Mouse (Mus musculus): Measurements from ENCODE around the gene Fadd. TPM values are rescaled to one million over a fixed set of nuclear protein-coding genes. Genes with fewer than 3 reads are reported as not detected.

Gene Fadd
- polyA plus RNA-seq, 1 experiment from 2014 or later = 11.7 TPM

GRCm38 (mm10) chr7:144571598-144571997 is 10.7 kb downstream of the Fadd start:
- H3K4me3 ChIP-seq (replicated peaks) = no peak overlapping the region
- H3K9ac ChIP-seq = no peak overlapping the region
- H3K9me3 ChIP-seq = no peaks in the 10 kb centered on the region
- H3K27ac ChIP-seq = no peak overlapping the region
- H3K4me2 ChIP-seq = no peak overlapping the region
- H3K27me3 ChIP-seq (replicated peaks) = no peaks in the 10 kb centered on the region
- ATAC-seq (ENCODE audit: insufficient read depth, low FRiP score, low read depth) = no peak
- no peaks in the 10 kb centered on the region for H3K36me3 ChIP-seq
- H3K4me1 ChIP-seq = no peaks in the 10 kb centered on the region

GRCm38 (mm10) chr7:144569428-144569827 is 12.8 kb downstream of the Fadd start:
- Histone ChIP-seq H3K4me2 (no peak overlapping the region), H3K9ac (no peak overlapping the region), H3K4me3 (replicated peaks) (no peak overlapping the region), H3K27me3 (replicated peaks) (no peaks in the 10 kb centered on the region), H3K27ac (peak overlapping the region; percentile 31; the same call in 1 of the 2 replicates), H3K36me3 (no peaks in the 10 kb centered on the region), H3K9me3 (no peaks in the 10 kb centered on the region), H3K4me1 (no peaks in the 10 kb centered on the region)
- no peak for ATAC-seq (ENCODE audit: insufficient read depth, low FRiP score, low read depth)
- 48% methylated on average over 7 of the region's 7 CpGs for WGBS

- Histone ChIP-seq H3K4me1 (no peaks in the 10 kb centered on the region), H3K27me3 (replicated peaks) (no peaks in the 10 kb centered on the region), H3K9ac (no peak overlapping the region), H3K27ac (no peak overlapping the region), H3K36me3 (no peaks in the 10 kb centered on the region), H3K4me3 (replicated peaks) (no peak overlapping the region), H3K9me3 (no peaks in the 10 kb centered on the region), H3K4me2 (no peak overlapping the region)
- no peak for ATAC-seq (ENCODE audit: insufficient read depth, low FRiP score, low read depth)
These were observed 14.2 kb downstream of the Fadd start for GRCm38 (mm10) chr7:144568091-144568490.

GRCm38 (mm10) chr7:144566921-144567682 is 15.2 kb downstream of the Fadd start:
- WGBS = 68% methylated on average over 3 of the region's 3 CpGs
- no peak for ATAC-seq (ENCODE audit: insufficient read depth, low FRiP score, low read depth)
- no peaks in the 10 kb centered on the region for H3K4me1 ChIP-seq

GRCm38 (mm10) chr7:144563456-144564155 is 18.7 kb downstream of the Fadd start:
- ATAC-seq (ENCODE audit: insufficient read depth, low FRiP score, low read depth) = no peak; the same call in 1 of the 2 replicates
- Histone ChIP-seq H3K4me1 (no peaks in the 10 kb centered on the region), H3K9me3 (no peaks in the 10 kb centered on the region), H3K36me3 (no peaks in the 10 kb centered on the region), H3K27ac (no peak overlapping the region), H3K4me2 (no peak overlapping the region), H3K9ac (no peak overlapping the region), H3K27me3 (replicated peaks) (no peaks in the 10 kb centered on the region), H3K4me3 (replicated peaks) (no peak overlapping the region)
- WGBS = 48% methylated on average over 9 of the region's 9 CpGs

More at GRCm38 (mm10) chr7:144566921-144567682, 15.2 kb downstream of the Fadd start:
- no peaks in the 10 kb centered on the region for H3K36me3 ChIP-seq
- H3K9ac ChIP-seq = no peak overlapping the region
- no peaks in the 10 kb centered on the region for H3K9me3 ChIP-seq
- no peak overlapping the region for H3K4me3 ChIP-seq (replicated peaks)
- H3K27me3 ChIP-seq (replicated peaks) = no peaks in the 10 kb centered on the region
- no peak overlapping the region for H3K27ac ChIP-seq
- H3K4me2 ChIP-seq = no peak overlapping the region

- WGBS = 10% methylated on average over 3 of the region's 3 CpGs
These were observed 20.2 kb downstream of the Fadd start for GRCm38 (mm10) chr7:144562016-144562415.

GRCm38 (mm10) chr7:144560594-144560993 is 21.7 kb downstream of the Fadd start:
- H3K4me3 ChIP-seq (replicated peaks) = no peak overlapping the region
- H3K4me1 ChIP-seq = no peaks in the 10 kb centered on the region
- H3K9ac ChIP-seq = no peak overlapping the region
- H3K9me3 ChIP-seq = no peaks in the 10 kb centered on the region
- WGBS = 85% methylated on average over 4 of the region's 4 CpGs
- ATAC-seq (ENCODE audit: insufficient read depth, low FRiP score, low read depth) = no peak
- H3K36me3 ChIP-seq = no peaks in the 10 kb centered on the region
- no peak overlapping the region for H3K4me2 ChIP-seq
- no peak overlapping the region for H3K27ac ChIP-seq
- no peaks in the 10 kb centered on the region for H3K27me3 ChIP-seq (replicated peaks)

More at GRCm38 (mm10) chr7:144562016-144562415, 20.2 kb downstream of the Fadd start:
- H3K9ac ChIP-seq = no peak overlapping the region
- H3K36me3 ChIP-seq = no peaks in the 10 kb centered on the region
- no peak overlapping the region for H3K4me2 ChIP-seq
- ATAC-seq (ENCODE audit: insufficient read depth, low FRiP score, low read depth) = no peak
- H3K9me3 ChIP-seq = no peaks in the 10 kb centered on the region
- H3K27ac ChIP-seq = no peak overlapping the region
- no peak overlapping the region for H3K4me3 ChIP-seq (replicated peaks)
- H3K4me1 ChIP-seq = no peaks in the 10 kb centered on the region
- H3K27me3 ChIP-seq (replicated peaks) = no peaks in the 10 kb centered on the region

GRCm38 (mm10) chr7:144558552-144558951 is 23.7 kb downstream of the Fadd start:
- H3K4me1 ChIP-seq = no peaks in the 10 kb centered on the region
- no peaks in the 10 kb centered on the region for H3K9me3 ChIP-seq
- H3K27me3 ChIP-seq (replicated peaks) = no peaks in the 10 kb centered on the region; the same call in 1 of the 2 replicates
- no peak overlapping the region for H3K4me2 ChIP-seq
- H3K27ac ChIP-seq = no peak overlapping the region
- no peak for ATAC-seq (ENCODE audit: insufficient read depth, low FRiP score, low read depth)
- WGBS = 51% methylated on average over 6 of the region's 6 CpGs
- H3K4me3 ChIP-seq (replicated peaks) = no peak overlapping the region
- no peak overlapping the region for H3K9ac ChIP-seq
- no peaks in the 10 kb centered on the region for H3K36me3 ChIP-seq

- Histone ChIP-seq H3K27ac (peak overlapping the region; percentile 49; the same call in 1 of the 2 replicates), H3K36me3 (peaks cover 15% of the 10 kb centered on the region; the same call in 1 of the 2 replicates), H3K4me3 (replicated peaks) (peak overlapping the region; percentile 93), H3K27me3 (replicated peaks) (no peaks in the 10 kb centered on the region; the same call in 1 of the 2 replicates), H3K9me3 (no peaks in the 10 kb centered on the region), H3K4me2 (peak overlapping the region; percentile 83), H3K4me1 (peaks cover 11% of the 10 kb centered on the region), H3K9ac (peak overlapping the region; percentile 43; the same call in 1 of the 2 replicates)
- WGBS = 27% methylated on average over 8 of the region's 8 CpGs
- no peak for ATAC-seq (ENCODE audit: insufficient read depth, low FRiP score, low read depth)
These were observed 28.2 kb downstream of the Fadd start for GRCm38 (mm10) chr7:144554123-144554472.

- ATAC-seq (ENCODE audit: insufficient read depth, low FRiP score, low read depth) = peak; percentile 95
- Histone ChIP-seq H3K4me3 (replicated peaks) (peak within 1 kb of the TSS; percentile 93), H3K36me3 (peaks cover 19% of the 10 kb centered on the region; the same call in 1 of the 2 replicates), H3K9me3 (no peaks in the 10 kb centered on the region), H3K4me2 (peak within 1 kb of the TSS; percentile 83), H3K27ac (peak within 1 kb of the TSS; percentile 49; the same call in 1 of the 2 replicates), H3K27me3 (replicated peaks) (no peaks in the 10 kb centered on the region; the same call in 1 of the 2 replicates), H3K9ac (peak within 1 kb of the TSS; percentile 90), H3K4me1 (peaks cover 11% of the 10 kb centered on the region)
- WGBS = under 1% methylated on average over 96 of the region's 97 CpGs
These were observed 28.8 kb downstream of the Fadd start, which contains the start of gene Ppfia1 for GRCm38 (mm10) chr7:144553237-144554122. Gene Ppfia1, minus strand, starts transcription at chr7:144553729.

- no peak overlapping the region for H3K27ac ChIP-seq
- peak overlapping the region; percentile 75 for H3K4me2 ChIP-seq
- ATAC-seq (ENCODE audit: insufficient read depth, low FRiP score, low read depth) = no peak
- no peaks in the 10 kb centered on the region for H3K9me3 ChIP-seq
- no peaks in the 10 kb centered on the region; the same call in 1 of the 2 replicates for H3K27me3 ChIP-seq (replicated peaks)
- no peak overlapping the region; the same call in 1 of the 2 replicates for H3K4me3 ChIP-seq (replicated peaks)
- H3K9ac ChIP-seq = peak overlapping the region; percentile 90
- H3K4me1 ChIP-seq = peaks cover 11% of the 10 kb centered on the region
- WGBS = 83% methylated on average over 8 of the region's 8 CpGs
- peaks cover 19% of the 10 kb centered on the region; the same call in 1 of the 2 replicates for H3K36me3 ChIP-seq
These were observed 30.0 kb downstream of the Fadd start for GRCm38 (mm10) chr7:144552274-144552673.
